Mouse (Mus musculus) stomach, postnatal 0 days (tissue): Measurements from ENCODE around the gene Cpne5.

Source experiments
- CTCF ChIP-seq: IDR thresholded peaks from 2 replicates; pipeline ENCODE4 v1.5.1; 2016; ENCODE audit warnings: antibody characterized with exemption, low read depth, mild to moderate bottlenecking, moderate library complexity
- EP300 ChIP-seq: optimal IDR thresholded peaks from 2 replicates; pipeline ENCODE3; 2016; ENCODE audit warnings: antibody characterized with exemption

- TF ChIP-seq CTCF (no peak), EP300 (no peak)
Measured at GRCm38 (mm10) chr17:29238421-29238945, 516 bp upstream of the Cpne5 start.
